Mouse (Mus musculus) layer of hippocampus, postnatal 10 days (tissue): Measurements from ENCODE around the gene Zfp280b. TPM values are rescaled to one million over a fixed set of nuclear protein-coding genes. Genes with fewer than 3 reads are reported as not detected.
"Not testable (repeated sequence)": the region's sequence is repeated elsewhere in the genome, so short reads cannot be mapped to it uniquely, and the experiment has no call there.

ENCODE experiments used
- DNase-seq, 2 experiments: peaks; one replicate each; pipeline ENCODE4 v3.0.0; 2021; ENCODE audit warnings: low spot score in 2 of 2
- microRNA-seq, 2 experiments: library from miRNA; unstranded; fragments of <30 nt; microRNA quantifications; one replicate each; pipeline ENCODE4 v1.2.0; 2021
- total RNA-seq, 2 experiments: library from RNA; stranded (reverse); gene quantifications; 2 replicates each; pipeline ENCODE4 v1.2.3; 2021

Zfp280b gene
- total RNA-seq, 2 experiments from 2014 or later: 9.1 to 11.2 TPM

DNA sequence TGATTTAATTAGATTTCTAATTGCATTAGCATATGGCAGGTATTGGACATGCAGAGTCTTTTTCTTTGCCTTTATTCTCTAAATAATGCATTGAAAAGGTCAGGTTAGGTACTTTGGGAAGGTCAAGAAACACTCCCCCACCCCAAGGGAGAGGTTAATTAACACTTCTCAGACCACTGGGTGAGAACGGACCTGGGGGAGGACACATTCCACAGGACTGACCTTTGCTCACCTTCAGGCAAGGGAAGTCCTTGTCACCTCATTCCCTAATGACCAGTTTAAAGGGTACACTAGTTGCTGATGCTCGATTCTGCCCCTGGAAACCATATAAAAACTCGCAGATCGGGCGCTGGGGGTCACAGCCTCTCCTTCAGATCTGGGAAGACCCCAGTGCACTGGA lies 3.2 kb upstream of the Zfp280b start:
- DNase-seq: no peak

GRCm38 (mm10) chr10:76030496-76030895 lies 2.0 kb upstream of the Zfp280b start:
- DNase-seq: no peak

DNA sequence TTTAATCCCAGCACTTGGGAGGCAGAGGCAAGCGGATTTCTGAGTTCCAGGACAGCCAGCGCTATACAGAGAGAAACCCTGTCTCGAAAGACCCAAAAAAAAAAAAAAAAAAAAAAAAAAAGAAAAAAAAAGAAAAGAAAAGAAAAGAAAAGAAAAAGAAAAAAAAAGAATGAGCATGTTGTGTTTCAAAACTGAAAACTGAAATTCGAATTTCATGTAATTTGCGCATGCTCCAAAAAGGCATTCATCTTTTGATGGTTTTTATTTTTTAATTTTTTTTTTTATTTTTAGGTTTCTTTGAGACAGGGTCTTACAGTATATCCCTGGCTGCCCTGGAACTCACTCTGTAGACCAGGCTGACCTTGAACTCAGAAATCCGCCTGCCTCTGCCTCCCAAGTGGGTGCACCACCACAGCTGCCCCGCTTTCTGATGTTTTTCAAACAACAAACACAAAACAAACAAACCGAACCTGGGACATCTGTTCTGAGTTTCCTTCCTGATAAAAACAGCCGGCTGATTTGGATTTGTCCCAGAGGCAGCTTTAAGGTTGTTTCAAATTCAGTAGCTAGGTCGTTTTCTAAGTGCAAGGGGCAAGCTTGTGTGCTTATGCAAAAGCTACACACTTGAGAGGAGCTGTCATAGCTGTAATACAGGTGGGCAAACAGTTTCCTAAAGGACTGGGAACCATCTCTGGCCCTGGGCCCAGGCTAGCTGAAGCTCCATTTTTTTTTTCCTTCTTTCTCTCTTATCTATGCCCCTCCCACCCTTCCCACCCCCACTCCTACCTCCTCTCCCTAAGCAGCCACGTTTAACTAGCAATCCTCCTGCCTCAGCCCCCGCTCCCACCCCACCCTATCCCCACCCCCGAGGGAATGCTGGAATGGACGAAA lies 694 bp upstream of the Zfp280b start:
- no peak for DNase-seq

DNA sequence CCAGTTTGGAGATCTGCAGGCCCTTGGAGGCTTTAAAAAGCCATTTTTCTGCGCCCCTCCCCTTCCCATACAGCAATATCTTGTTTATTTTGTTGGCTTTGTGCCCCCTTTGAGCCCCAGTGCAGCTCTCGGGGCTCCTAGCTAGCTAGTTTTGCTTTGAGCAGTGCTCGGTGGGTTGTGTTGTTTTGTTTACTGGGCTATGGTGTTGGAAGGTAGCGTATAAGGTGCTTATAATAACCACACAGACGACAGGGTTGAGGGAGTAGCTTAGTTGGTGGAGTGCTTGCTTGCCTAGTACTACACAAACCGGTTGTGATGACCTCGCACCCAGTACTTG lies 637 bp downstream of the Zfp280b start:
- DNase-seq: peak in 1 of 2 experiments; percentile 17

DNA sequence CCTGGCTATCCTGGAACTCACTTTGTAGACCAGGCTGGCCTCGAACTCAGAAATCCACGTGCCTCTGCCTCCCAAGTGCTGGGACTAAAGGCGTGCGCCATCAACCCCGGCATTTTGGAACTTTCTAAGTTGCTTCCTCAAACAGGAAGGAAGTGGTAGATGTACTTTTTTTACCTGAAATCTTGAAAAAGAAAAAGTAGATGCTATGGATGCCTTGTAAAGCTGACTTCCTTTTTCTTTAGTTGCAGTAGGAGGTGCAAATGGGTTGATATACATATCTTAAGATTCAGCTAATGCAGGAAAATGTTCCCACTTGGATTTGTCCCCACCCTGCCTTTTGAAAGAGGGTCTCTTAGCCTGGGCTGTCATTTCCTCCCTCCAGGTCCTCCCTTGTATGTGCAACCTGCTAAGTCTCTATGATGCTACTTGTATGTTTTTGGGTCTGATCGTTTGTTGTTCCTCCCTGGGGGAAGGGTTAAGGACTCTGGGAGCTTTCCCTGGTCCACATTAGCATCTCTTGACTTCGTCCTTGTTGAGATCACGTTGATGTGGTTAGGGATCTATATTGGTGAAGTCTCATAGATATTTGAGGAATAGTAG lies 1.7 kb downstream of the Zfp280b start:
- no peak for DNase-seq

GRCm38 (mm10) chr10:76035277-76035676 lies 2.8 kb downstream of the Zfp280b start:
- no peak for DNase-seq

- no peak for DNase-seq
Observed at GRCm38 (mm10) chr10:76036962-76037361, 4.5 kb downstream of the Zfp280b start.

DNA sequence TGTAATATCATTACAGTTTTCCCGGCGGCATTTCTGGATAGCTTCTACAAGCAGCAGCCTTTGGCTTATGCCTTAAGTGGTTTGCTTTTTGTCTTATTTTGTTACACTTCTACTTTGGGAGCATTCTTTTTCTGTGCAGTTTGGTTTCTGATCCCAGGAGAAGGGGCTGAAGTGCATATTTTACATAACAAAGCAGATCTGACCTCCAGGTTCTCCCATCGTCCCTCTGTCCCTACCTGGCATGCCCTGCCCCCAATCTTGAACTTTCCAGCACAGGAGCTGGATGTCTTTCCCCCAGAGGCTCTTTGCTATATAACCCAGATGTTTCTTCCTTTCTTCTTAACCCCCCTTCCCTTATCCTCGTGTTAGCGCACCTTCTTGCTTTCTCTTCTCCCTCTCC lies 12.9 kb downstream of the Zfp280b start:
- DNase-seq: no peak

- no peak for DNase-seq
Observed at GRCm38 (mm10) chr10:76046754-76047153, 14.3 kb downstream of the Zfp280b start.

GRCm38 (mm10) chr10:76047182-76047869 lies 14.9 kb downstream of the Zfp280b start:
- no peak for DNase-seq

GRCm38 (mm10) chr10:76048967-76049366 lies 16.5 kb downstream of the Zfp280b start:
- no peak for DNase-seq

GRCm38 (mm10) chr10:76051860-76052259 lies 19.4 kb downstream of the Zfp280b start:
- DNase-seq: no peak

DNA sequence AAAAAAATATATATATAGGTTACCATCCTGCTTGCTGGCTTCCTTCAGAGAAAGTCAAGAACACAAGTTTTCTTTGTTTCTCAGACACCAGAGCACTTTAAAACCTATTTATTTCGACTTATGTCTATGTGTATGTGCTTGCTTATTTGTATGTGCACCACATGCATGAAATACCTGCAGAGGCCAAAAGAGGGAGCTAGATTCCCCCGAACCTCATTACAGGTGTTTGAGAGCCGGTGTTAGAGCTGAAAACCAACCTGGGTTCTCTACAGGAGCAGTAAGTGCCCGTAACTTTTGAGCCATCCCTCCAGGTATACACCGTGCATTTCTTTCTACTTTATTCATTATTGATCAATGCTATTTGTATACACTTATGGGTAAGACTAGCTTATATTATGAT lies 30.0 kb downstream of the Zfp280b start:
- DNase-seq: no peak

- DNase-seq: peak; percentile 4 to 18
Observed at GRCm38 (mm10) chr10:76067674-76068613, 35.5 kb downstream of the Zfp280b start.

DNA sequence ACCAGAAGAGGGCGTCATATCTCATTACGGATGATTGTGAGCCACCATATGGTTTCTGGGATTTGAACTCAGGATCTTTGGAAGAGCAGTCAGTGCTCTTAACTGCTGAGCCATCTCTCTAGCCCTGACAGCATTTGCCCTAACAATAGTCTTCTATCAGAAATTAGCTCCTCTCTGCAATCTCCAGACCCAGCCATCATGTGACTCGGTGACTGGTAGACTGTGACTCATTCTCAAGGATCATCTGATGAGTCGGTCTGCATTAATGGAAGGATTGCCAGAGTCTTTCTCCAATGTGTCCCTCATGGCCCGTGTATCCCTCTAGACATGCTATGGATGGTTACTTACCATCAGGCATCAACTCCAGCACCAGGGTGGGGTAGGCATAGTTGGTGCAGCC lies 39.6 kb downstream of the Zfp280b start:
- not testable (repeated sequence) for DNase-seq

GRCm38 (mm10) chr10:76077008-76077407 lies 44.6 kb downstream of the Zfp280b start:
- DNase-seq: not testable (repeated sequence)

Small RNAs within 50 kb of the gene (microRNA-seq; reads per million reads assigned to microRNA genes)
- gene Mir6409: 0 reads per million in 2 experiments

Other genes with a start within 250 kb of the Zfp280b start
- gene Gstt1, start 234.1 kb upstream of the Zfp280b start, total RNA-seq: 1 to 10 TPM; 2.8 to 5.2 TPM
- not detected for gene Gstt4, start 210.1 kb upstream of the Zfp280b start, total RNA-seq
- 1 to 10 TPM; 5.0 to 6.1 TPM for gene Gstt2, start 195.2 kb upstream of the Zfp280b start, total RNA-seq
- 100 to 1,000 TPM; 674 to 738 TPM for gene Mif, start 172.4 kb upstream of the Zfp280b start, total RNA-seq
- 1 to 10 TPM in 1 of 2 experiments, not detected in 1; 1.7 TPM for gene Derl3, start 139.2 kb upstream of the Zfp280b start, total RNA-seq
- 10 to 100 TPM; 99.2 to 99.3 TPM for gene Smarcb1, start 111.0 kb upstream of the Zfp280b start, total RNA-seq
- 100 to 1,000 TPM; 185 to 218 TPM for gene Chchd10, start 99.5 kb upstream of the Zfp280b start, total RNA-seq
- 1 to 10 TPM; 2.0 to 4.1 TPM for gene Mmp11, start 96.2 kb upstream of the Zfp280b start, total RNA-seq
- gene Gm867, start 92.0 kb upstream of the Zfp280b start, total RNA-seq: under 1 TPM; 0.71 to 0.83 TPM
- not detected for gene Vpreb3, start 89.6 kb upstream of the Zfp280b start, total RNA-seq
- not detected for gene Gm5134, start 78.1 kb upstream of the Zfp280b start, total RNA-seq
- gene Slc5a4b, start 78.3 kb downstream of the Zfp280b start, total RNA-seq: under 1 TPM in 1 of 2 experiments, not detected in 1; 0.09 TPM
- not detected for gene Slc5a4a, start 114.8 kb downstream of the Zfp280b start, total RNA-seq
- 100 to 1,000 TPM in 1 of 2 experiments, 10 to 100 TPM in 1; 95.7 to 100 TPM for gene Prmt2, start 205.2 kb downstream of the Zfp280b start, total RNA-seq
- gene S100b, start 221.2 kb downstream of the Zfp280b start, total RNA-seq: 10 to 100 TPM; 46.1 to 50.0 TPM